Mouse (Mus musculus) liver, embryonic 14.5 days (tissue): ENCODE measurements at regions not wholly inside any gene's neighbourhood (a gene's known extent, or its start where the extent isn't known, plus 50 kb on each side); places are given as distances from the start of the nearest gene placed in this dataset.

Source experiments
- ATAC-seq: fragments of 200-750 bp; cut with Nextera tagmentation; 2 replicates; pipeline ENCODE4 v1.8.0; 2017; ENCODE audit warnings: moderate number of reproducible peaks, mild to moderate bottlenecking, moderate library complexity; ENCODE audit not compliant: insufficient read depth
- DNase-seq, 3 experiments: peaks; one replicate each; pipeline ENCODE4 v3.0.0-alpha.2; 2012 to 2013; ENCODE audit warnings: low read depth in 3 of 3, low spot score in 3 of 3
- H3K27ac ChIP-seq: fragments of 300-500 bp; sonication (generic); 2 replicates; pipeline ENCODE4 v1.5.1; 2014; ENCODE audit warnings: moderate library complexity, mild to moderate bottlenecking, control low read depth, inconsistent platforms
- H3K27me3 ChIP-seq: fragments of 300-500 bp; sonication (generic); 2 replicates; pipeline ENCODE4 v1.6.1; 2014; ENCODE audit warnings: mild to moderate bottlenecking, low read length, moderate library complexity; ENCODE audit not compliant: control insufficient read depth, insufficient read depth
- H3K36me3 ChIP-seq: fragments of 300-500 bp; sonication (generic); replicated peaks from 2 replicates; pipeline ENCODE4 v1.6.1; 2014; ENCODE audit warnings: low read depth; ENCODE audit not compliant: control insufficient read depth, insufficient read depth
- H3K4me1 ChIP-seq, 2 experiments: fragments of 200-500 bp in 1 of 2; fragments of 300-500 bp in 1 of 2; sonication (generic) in 1 of 2; replicated peaks; 2 replicates each; pipeline ENCODE4 v1.6.1; 2012 to 2014; ENCODE audit warnings: antibody characterized with exemption in 1 of 2, inconsistent platforms in 1 of 2, low read length in 1 of 2; ENCODE audit not compliant: control insufficient read depth in 2 of 2, insufficient read depth in 2 of 2
- H3K4me2 ChIP-seq: fragments of 300-500 bp; sonication (generic); 2 replicates; pipeline ENCODE4 v1.6.1; 2014; ENCODE audit warnings: low read depth, mild to moderate bottlenecking, control low read depth, moderate library complexity
- H3K4me3 ChIP-seq, 2 experiments: fragments of 200-500 bp in 1 of 2; fragments of 300-500 bp in 1 of 2; sonication (generic) in 1 of 2; 2 replicates each; pipeline ENCODE4 v1.5.1; 2012 to 2014; ENCODE audit warnings: low read depth in 2 of 2, low read length in 2 of 2, mild to moderate bottlenecking in 2 of 2, control low read depth in 1 of 2, inconsistent platforms in 1 of 2, moderate library complexity in 1 of 2; ENCODE audit not compliant: insufficient read depth in 1 of 2
- H3K9ac ChIP-seq: fragments of 300-500 bp; sonication (generic); replicated peaks from 2 replicates; pipeline ENCODE4 v1.6.1; 2014; ENCODE audit warnings: mild to moderate bottlenecking, control low read depth, moderate library complexity
- H3K9me3 ChIP-seq: fragments of 300-500 bp; sonication (generic); 2 replicates; pipeline ENCODE4 v1.6.1; 2016; ENCODE audit warnings: low read length, mixed read lengths; ENCODE audit not compliant: control insufficient read depth
- CTCF ChIP-seq: IDR thresholded peaks from 2 replicates; pipeline ENCODE4 v1.5.1; 2016; ENCODE audit warnings: antibody characterized with exemption, low read depth, control low read depth
- EP300 ChIP-seq: IDR thresholded peaks from 2 replicates; pipeline ENCODE4 v1.6.1; 2016; ENCODE audit warnings: antibody characterized with exemption, low read depth
- WGBS: fragments of 180-500 bp; shearing (Covaris S2); extraction: QIAGEN DNeasy Blood & Tissue Kit; methylation state at CpG from one replicate; pipeline ENCODE4 v1.1.7; 2014; ENCODE audit not compliant: insufficient replicate concordance; 5-methylcytosine and 5-hydroxymethylcytosine counted together

GRCm38 (mm10) chr14:24081911-24082558, 67.7 kb upstream of the Kcnma1 start:
- no peak for DNase-seq
- Histone ChIP-seq H3K9me3 (no peaks in the 10 kb centered on the region), H3K9ac (no peak overlapping the region), H3K4me2 (no peak overlapping the region), H3K4me3 (no peak overlapping the region), H3K36me3 (no peaks in the 10 kb centered on the region), H3K4me1 (no peaks in the 10 kb centered on the region), H3K27me3 (no peaks in the 10 kb centered on the region), H3K27ac (no peak overlapping the region)
- 32% methylated on average over 11 of the region's 11 CpGs for WGBS
- no peak for ATAC-seq
- TF ChIP-seq EP300 (no peak), CTCF (no peak)

GRCm38 (mm10) chr14:24068693-24069092, 54.4 kb upstream of the Kcnma1 start:
- 48% methylated on average over 4 of the region's 4 CpGs for WGBS
- Histone ChIP-seq H3K36me3 (no peaks in the 10 kb centered on the region), H3K27ac (no peak overlapping the region), H3K9ac (no peak overlapping the region), H3K27me3 (no peaks in the 10 kb centered on the region), H3K4me2 (no peak overlapping the region), H3K4me1 (no peaks in the 10 kb centered on the region), H3K9me3 (no peaks in the 10 kb centered on the region), H3K4me3 (no peak overlapping the region)
- ATAC-seq (no peak), DNase-seq (no peak)
- TF ChIP-seq EP300, result no peak
- peak; percentile 32; the same call in 1 of the 2 replicates for TF ChIP-seq CTCF

- WGBS, result 34% methylated on average over 6 of the region's 6 CpGs
- Histone ChIP-seq H3K9me3 (no peaks in the 10 kb centered on the region), H3K4me3 (no peak overlapping the region), H3K4me1 (no peaks in the 10 kb centered on the region), H3K36me3 (no peaks in the 10 kb centered on the region), H3K4me2 (no peak overlapping the region), H3K9ac (no peak overlapping the region), H3K27me3 (no peaks in the 10 kb centered on the region), H3K27ac (no peak overlapping the region)
- ATAC-seq, result no peak
- peak in 1 of 3 experiments; percentile 7 for DNase-seq
- TF ChIP-seq CTCF, result peak; percentile 80
- no peak for TF ChIP-seq EP300
Observed at GRCm38 (mm10) chr14:24067657-24068056, 53.4 kb upstream of the Kcnma1 start.

GRCm38 (mm10) chr14:24065231-24065767, 51.0 kb upstream of the Kcnma1 start:
- 54% methylated on average over 4 of the region's 4 CpGs for WGBS
- no peaks in the 10 kb centered on the region for H3K9me3 ChIP-seq
- ATAC-seq, result no peak
- no peak overlapping the region for H3K9ac ChIP-seq
- no peaks in the 10 kb centered on the region for H3K4me1 ChIP-seq
- TF ChIP-seq EP300 (no peak), CTCF (no peak)
- H3K27me3 ChIP-seq, result no peaks in the 10 kb centered on the region
- no peak overlapping the region for H3K4me3 ChIP-seq
- no peaks in the 10 kb centered on the region for H3K36me3 ChIP-seq
- no peak for DNase-seq
- H3K4me2 ChIP-seq, result no peak overlapping the region
- no peak overlapping the region for H3K27ac ChIP-seq
